Mouse (Mus musculus) kidney, adult 18-20 months (tissue): ENCODE measurements around the gene Pard3.

Experiments
- DNase-seq: peaks from one replicate; pipeline ENCODE4 v3.0.0; 2021

Pard3 gene

DNA sequence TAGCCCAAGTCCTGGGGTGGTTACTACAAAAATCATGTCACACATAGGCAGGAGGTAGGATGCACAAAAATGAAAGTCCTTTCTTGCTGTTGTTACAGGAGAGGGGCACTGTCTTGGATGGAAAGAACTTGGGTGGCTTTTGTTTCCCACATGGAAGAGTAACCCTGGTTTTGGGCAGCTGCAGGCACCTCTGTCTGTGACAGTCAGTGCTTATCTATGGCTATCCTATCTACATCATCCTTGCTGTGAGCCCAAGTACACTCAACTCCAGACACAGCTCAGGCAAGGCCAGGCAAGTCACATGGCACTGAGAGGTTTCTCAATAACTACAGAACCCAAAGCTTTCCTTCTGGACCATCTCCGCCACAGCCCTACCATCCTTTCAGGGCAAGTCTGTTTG, 506.8 kb downstream of the Pard3 start:
- DNase-seq = no peak

DNA sequence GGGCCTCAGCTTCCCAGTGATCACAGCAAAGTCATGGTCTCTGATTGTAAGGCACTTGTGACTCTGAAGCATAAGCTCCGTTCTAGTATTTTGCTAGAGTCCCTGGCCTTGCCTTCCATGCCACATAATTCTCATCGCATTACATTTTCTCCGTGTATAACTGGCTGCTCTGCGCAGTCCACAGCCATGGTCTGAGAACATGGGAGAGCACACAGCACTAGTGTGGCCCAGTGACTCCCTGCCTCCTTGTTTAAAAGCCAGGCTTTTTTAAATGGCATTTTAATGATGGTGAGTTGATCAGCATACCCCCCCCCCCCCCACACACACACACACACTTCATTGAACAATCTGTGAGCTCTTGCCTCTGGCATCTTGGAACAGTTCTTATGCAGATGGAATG, 508.8 kb downstream of the Pard3 start:
- DNase-seq = no peak

DNA sequence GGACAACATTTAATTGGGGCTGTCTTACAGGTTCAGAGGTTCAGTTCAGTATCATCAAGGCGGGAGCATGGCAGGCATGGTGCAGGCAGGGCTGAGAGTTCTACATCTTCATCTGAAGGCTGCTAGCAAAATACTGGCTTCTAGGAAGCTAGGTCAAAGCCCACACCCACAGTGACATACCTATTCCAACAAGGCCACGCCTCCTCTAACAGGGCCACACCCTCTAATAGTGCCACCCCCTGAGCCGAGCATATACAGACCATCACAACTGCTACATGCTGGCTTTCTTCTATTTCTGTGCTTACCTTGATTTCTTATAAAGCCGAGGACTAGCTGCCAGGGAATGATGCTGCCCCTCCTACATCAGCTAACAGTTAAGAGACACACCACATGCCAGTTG, 513.0 kb downstream of the Pard3 start:
- DNase-seq = no peak

DNA sequence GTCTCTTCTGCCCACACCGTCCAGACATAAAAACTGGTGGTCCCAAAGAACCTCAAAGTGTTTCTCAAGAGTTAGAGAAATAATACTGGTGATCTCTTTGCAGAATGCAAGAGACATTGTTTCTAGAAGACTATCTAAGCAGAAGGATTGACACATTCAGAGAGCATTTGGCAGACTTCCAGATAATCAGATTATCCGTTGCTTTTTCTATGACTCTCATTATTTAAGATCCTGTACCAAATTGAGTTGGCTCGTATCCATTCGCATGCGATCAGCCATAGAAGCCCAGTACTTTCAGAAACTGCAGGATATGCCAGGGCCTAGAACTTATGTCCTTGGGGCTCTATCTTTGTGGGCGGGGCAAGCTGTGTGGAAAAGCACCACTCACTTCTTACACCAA, 514.0 kb downstream of the Pard3 start:
- no peak for DNase-seq

DNA sequence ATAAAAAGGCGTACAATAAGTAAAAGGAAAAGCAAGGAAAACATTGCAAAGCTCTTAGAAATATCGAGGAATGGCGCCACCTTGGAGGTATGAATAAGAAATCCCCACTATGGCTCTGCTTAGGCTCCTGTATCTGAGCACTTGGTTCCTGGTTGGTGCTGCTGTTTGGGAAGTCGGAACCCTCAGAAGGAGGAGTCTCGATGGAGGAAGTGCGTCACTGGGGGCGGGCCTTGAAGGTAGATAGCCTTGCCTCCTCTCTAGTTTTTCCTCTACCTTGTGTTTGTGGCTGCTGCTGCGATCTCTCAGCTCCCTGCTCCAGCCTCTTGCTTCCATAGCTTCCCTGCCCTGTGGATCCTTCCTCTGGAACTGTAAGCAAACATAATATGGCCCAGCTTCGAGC, 515.7 kb downstream of the Pard3 start:
- DNase-seq = no peak

DNA sequence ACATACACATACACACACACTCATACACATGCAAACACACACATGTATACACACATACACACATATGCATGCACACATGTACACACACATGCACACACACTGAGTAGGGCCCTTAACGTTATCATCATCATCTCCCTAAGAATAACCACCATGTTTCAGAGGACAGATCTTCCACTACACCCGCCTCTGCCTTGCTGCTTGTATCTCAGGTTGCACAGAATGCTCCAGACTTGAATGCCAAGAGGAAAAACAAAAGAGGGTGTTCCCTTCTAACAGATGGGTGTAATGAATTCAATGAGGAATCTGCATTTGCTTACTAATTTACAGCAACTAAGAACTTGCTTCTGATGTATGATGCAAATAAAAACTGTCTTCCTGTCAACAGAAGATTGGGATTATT, 519.7 kb downstream of the Pard3 start:
- DNase-seq = no peak

DNA sequence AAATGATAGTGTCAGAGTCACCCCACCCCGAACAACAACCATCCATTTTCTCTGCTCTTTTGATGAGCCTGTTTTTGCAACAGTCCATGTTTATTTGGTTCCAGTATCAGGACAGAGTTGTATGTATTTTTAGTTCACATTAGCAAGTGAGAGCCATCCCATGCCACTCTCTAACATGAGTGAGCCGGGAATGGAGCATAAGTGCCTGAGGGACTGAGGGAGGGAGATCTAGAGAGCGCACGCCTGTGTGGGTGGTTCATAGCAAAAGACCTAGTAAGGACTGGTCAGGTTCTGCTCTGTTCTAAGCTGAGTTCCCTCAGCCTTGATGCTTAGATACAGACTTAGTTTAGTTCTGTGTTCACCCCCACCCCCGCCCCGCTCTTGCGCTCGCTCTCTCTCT, 521.9 kb downstream of the Pard3 start:
- DNase-seq = no peak

DNA sequence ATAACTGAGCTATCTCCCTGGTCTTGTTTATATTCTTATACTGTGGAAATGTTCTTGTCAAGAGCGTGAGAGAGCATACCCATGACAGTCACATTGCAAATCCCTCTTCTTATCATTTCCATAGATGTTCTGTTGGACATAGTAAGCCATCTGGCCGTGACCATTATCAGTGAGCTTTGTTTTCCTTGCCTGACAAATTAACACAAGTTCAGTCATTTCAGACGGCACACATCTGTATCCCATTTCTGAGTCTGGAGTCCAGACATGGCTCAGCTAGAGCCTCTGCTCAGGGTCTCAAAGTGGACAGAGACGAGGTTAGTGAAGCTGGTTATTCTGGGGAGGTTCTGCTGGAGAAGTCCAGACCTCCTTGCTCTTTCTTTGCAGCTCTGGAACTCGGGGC, 523.0 kb downstream of the Pard3 start:
- no peak for DNase-seq

DNA sequence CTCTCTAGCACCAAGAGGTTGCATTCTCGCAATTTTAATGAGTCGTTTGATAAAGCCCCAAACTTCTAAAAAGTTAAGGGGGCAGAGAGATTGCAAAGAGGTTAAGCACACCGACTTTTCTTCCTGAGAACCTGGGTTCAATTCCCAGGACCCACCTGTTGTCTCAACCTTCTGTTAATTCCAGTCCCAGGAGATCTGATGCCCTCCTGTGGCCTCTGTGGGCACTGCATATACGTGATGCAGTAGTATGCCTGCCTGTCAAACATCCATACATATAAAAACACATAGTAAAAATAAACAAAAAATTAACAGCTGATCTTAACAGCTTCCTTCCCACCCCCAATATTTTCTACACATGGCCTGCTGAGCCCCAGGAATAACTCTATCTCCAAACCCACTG, 524.6 kb downstream of the Pard3 start:
- DNase-seq = peak; percentile 54

DNA sequence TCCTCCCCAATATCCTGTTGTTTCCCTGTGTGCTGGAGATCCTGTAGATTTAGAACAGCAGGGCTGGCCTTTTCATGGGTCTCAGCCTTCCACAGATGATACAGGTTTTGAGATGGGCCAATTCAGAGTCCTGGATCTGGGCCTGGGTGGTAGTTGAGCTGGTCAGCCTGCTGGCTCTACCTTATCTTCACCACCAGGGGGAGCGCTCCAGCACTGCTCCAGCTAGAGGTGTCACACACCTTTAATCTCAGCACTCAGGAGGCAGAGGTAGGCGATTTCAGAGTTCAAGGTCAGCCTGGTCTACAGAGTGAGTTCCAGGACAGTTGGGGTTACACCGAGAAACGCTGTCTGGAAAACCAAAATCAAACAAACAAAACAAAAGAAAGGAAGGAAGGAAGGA, 525.6 kb downstream of the Pard3 start:
- peak; percentile 64 for DNase-seq

DNA sequence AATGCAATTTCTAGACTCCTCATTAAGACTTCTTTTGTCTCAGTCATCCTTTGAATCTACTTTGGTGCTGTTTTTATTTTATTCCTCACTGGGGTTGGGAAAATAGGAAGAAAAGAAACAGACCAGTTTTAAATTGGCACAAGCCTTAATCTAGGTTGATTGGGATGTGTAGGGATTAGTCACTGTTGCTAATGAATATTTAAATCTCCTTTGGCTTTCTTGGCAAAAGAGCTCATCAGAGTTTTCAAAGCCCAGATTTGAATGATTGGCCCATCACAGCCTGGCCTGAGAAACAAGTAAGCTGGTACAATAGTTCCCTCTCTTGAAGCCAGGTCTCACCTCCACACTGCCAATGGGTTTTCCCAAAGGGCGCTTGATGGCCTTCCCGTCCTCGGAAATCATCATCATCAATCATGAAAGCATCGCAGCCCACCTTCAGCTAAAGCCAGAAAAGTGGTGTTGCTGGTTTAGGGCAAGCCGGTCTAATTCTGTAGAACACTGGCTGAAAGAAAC, 527.0 kb downstream of the Pard3 start:
- DNase-seq = no peak

DNA sequence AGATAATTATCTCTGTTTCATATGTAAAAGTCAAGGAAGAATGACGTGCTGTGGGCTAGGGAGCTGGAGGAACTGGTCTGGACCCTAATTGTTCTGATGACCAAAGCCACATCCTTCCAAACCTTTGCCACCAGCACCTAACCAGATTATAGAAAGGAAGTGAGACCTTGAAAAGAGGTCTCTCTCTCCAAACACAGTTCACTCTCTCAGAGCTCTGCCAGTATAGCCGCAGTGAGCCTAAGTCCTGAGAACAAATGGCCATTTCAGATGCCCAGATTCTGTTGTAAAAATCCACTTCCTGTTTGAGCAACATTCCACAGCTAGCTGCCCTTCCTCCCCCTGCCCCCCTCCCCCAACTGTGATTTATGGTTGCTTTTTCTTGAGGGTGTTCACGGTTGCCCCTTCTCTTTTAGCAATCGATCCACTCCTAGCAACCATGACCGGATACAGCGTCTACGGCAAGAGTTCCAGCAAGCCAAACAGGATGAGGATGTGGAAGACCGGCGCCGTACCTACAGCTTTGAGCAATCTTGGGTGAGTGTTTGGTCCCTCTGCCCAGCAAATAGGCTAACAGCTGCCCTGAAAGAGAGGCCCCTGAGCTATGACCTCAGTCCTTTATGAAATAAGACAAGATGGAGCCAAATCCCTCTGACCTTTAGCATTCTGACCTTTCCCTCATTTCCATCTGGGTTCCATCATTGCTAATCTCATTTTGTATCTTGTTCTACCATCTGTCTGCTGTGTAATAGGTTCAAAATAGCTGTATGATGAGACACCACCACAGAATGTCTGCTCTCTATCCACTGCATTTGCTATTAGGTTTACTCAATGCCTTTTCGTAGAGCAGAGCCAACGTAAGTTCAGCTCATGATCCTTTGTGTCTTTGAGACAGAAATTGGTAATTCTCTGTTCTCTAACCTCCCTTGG, 529.2 kb downstream of the Pard3 start:
- no peak for DNase-seq

DNA sequence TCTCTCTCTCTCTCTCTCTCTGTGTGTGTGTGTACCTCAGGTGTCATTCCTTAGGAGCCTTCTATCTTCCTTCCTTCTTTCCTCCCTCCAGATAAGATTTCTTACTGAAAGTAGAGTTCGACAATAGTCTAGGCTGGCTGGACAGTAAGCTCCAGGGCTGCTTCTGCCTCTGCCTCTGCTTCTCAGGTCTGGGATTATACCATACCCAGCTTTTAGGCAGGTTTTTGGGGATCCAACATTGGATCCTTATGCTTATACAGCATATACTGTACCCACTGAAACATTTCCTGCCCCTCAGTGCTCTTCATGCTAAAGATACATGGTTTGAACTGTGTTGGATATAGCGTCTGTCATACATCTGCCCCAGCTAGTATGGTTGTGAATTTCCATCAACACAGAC, 536.9 kb downstream of the Pard3 start:
- no peak for DNase-seq

DNA sequence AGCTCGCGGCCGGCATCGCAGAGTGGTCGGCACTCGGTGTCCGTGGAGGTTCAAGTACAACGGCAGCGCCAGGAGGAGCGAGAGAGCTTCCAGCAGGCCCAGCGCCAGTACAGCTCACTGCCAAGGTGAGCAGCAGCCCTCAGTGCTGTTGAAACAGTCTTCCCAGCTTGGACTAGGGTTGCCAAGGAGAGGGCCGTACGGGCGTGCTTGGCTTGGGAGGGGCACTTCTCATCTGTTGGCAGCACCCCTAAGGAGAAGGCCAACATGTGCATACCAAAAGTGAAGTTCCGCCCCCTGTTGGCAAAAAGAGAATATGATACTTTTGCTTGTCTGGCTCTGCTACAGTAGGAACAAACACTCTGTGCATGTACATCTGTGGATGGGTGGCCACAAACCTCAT, 539.4 kb downstream of the Pard3 start:
- no peak for DNase-seq

DNA sequence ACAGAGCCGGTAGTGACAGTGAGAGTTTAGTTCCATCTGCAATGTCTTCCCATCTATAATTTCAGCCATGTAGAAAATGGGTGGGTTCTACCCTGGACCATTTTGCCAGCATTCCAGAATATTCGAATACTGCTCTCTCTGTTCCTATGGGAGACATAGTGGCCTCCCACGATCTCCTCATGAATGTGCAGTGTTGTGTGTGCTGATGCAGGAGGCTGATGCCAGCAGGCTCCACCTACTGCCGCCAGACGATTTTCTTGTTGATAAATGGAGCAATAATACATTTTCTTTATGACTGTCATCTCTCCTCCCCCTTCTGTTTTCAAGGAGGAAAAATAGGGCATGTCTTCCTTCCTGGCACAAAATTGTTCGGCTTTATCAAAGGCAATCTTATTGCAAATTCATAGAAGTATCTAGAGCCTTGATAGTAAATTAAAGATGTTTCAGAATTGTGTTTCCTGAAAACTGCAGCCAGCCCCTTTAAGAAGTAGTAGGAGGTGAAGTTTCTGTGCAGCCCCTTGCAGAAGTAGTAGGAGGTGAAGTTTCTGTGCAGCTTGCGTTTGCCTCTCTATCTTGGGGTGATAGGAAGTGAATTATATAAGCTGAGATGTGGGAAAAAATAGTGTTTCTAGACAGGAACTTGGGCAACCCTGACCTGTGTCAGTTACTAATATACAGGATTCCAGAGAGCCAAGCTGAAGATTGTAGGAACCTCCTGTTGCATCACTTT, 545.0 kb downstream of the Pard3 start:
- DNase-seq = no peak

DNA sequence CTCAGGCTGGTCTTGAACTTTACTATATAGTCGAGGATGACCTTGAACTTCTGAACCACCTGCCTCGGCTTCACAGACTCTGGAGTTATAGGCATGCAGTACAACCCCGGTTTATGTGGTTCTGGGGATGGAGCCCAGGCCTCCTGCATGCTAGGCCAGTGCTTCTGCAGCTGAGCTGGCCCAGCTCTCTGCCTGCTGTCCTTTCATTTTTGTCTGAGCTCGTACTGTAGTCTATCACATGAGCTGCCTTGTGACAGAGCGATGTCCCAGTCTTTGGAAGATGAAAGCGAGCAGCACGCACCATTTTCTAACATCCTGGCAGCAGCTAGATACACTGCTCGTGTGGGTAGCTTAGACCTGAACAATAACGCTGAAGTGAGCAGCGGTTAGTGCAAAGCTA, 545.6 kb downstream of the Pard3 start:
- no peak for DNase-seq

DNA sequence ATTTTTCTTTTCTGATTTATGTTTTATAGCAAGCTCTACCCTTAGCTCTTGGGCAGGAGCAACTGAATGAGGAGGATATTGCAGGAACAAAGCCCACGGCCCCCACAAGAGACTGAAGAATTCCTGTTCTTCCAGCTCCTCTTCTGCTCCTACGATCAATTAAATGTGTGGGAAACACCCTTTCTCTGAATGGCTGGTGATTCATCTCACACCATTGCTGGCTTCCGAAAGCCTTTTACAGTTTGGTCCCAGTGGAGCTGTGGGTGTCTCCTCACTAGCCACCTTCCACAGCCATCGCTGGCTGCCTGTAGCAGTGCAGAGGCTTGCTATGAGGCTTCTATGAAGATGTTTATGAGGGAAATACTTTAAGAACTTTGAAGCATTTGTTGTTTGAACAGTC, 550.5 kb downstream of the Pard3 start:
- DNase-seq = no peak

DNA sequence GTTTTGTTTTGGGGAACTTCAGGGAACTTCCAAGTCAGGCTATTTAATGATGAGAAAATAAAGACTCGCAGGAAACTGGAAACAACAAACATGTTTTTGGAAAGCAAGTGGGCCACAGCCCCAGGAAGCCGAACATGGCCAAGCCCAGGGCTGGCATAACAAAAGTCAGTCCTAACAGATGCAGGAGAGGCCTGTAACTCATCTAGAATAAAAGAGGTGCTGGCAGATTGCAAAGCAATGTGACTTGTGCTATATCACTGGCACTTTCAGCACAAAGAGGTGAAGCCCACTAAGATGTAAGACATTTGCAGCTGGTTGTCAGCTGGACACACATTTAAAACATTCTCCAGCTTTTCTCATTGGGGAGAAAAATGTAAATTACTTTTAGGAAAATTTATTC, 553.0 kb downstream of the Pard3 start:
- no peak for DNase-seq

DNA sequence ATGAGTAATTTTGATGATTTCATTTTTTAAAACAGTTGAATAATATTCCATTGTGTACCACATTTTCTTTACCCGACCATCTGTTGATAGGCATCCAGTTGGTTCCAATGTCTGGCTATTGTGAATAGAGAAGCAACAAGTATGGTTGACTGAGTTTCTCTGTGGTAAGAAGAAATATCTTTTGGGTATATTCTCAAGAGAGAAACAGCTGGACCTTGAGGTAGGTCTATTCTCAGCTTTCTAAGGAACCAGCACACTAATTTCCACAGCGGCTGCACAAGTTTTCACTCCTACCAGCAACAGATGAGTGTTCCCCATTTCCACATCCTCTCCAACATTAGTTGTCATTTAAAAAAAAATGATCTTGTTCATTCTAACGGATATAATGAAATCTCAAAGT, 558.4 kb downstream of the Pard3 start:
- DNase-seq = no peak

DNA sequence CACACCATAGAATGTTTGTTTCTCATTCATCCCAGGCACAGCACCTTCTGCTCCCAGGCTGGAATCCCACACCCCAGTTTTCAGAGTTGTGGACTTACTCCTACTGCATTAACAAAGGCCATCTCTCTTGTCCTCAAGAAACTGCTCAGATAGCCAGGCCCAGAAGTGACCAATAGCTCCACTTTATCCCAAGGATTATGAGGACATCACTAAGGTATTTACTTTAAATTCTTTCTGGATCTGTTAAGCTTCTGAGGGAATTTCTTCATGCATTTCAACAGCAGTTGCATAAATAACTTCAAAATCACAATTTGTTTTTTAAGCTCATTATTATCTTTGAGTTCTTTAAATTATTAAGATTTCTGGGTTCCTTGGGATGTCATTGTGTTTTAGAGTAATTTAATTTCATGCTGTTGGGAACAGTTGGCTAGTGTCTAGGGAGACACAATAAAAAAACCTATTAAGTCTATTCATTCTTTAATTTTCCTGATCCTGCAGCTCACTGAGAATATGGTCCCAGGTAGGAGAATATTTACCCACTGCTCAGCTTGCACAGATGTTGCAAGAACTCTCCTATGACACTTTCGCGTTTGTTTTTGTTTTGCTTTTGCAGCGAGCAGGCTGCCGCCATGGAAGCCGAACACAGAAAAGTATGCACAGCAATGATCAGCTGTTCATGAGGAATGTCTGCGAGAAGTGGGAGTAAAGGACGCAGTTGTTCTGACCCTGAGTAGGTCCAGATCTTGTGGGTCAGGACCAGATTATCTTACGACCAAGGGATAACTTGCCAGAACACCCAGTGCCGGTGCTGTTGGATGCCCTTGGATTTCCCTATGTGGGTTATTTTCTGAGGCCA, 574.8 kb downstream of the Pard3 start:
- DNase-seq = no peak

DNA sequence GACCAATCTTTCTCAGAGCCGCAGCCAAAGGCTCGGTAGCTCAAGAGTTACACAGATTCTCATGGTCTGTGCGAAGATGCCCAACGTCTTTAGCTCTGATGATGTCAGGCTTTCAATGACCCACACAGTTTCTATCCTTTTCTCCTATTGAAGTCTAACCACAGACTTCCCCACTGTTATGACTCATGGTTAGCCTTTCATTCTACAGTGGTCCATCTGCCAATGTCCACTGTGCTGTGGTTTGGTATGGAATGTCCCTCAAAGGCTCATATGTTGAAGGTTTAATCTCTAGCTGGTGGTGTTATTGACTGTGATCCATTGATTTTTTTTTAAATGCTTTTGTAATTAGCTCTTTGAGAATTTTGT, 575.4 kb downstream of the Pard3 start:
- no peak for DNase-seq

DNA sequence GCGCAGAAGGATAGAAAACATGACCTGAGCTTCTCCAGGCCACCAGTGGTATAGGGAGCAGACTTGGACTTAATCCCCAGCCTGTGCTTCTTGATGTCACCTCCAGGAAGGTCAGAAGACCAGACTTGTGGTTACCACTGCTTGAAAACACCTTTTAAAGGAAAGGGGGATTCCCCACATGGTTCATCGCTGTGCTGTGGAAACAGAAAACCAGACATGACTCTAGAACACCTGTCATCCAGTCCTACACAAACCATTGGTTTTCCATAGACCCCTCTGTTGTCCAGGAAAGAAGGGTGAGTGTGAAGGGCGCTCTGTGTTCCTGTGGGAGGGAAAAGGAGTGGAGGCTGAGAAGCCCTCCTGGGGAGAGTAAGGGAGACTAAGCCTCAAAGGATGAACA, 591.9 kb downstream of the Pard3 start:
- DNase-seq = no peak
